Mouse (Mus musculus) 3T3-L1 (cell line): ENCODE results near the gene Acap3.
A peak's percentile ranks its signal among the peaks of the same experiment; 100 is the strongest.

ENCODE experiments used
- DNase-seq: peaks from one replicate; pipeline ENCODE4 v3.0.0-alpha.2; 2015; ENCODE audit warnings: low read depth, low spot score

Acap3 gene

GRCm38 (mm10) chr4:155932031-155932430 lies 40.4 kb downstream of the Acap3 start:
- no peak for DNase-seq

- DNase-seq: peak; percentile 48
These were observed 51.4 kb downstream of the Acap3 start for GRCm38 (mm10) chr4:155943049-155943452.

DNA sequence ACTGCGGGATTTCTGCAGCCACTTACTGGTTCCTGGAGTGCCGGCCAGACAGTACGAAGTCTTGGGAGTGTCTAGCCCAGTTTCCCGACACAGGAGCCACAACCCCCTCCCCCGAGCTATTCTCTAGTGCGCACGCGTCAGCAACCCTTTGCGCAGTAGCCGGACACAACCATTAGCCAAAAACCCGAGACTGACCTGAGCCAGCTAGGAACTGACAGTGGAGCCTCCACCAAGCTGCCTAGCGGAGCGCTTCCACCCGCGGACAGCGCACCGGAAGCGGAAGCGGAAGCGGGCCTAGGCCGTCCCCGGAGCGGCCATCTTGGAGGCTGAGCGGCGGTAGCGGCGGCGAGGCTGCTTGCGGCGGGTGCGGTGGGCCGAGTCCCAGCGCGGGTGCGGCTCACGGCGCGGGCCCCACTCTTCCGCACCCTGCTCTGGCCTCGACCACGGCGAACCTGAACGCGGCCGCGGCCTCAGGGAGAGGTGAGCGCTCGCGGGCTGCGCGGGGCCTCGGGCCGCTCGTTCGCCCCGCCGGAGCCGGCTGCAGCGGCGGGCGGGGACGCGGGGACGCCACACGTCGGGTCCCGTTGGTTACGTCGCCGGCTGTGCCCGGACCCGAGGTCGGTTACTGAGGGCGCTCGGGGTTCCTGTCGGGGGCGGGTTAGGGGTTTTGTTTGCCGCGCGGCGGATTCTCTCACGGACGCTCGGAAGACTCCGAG lies 52.1 kb downstream of the Acap3 start, which contains the start of gene Ube2j2:
Gene Ube2j2, plus strand, starts transcription at position 298 of the 716 bp plus-strand sequence.
- peak; percentile 95 for DNase-seq

DNA sequence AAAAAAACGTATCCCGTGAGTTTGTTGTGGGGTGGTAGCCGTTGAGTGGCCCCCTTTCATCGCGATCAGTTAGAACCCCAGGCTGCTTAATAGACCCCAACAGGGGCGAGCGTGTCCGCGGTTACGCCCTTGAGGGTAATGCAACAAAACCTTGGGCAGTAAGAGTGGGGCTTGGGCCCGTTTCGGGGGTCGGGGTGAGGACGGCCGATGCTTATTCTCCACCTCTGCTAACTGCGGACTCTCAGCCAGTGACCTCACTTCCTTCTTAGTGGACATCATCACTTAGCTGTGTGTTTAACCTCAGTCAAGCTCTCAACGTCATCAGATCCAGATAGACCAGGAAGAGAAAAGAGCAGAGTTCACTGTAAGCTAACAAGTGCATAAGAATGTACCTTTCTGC lies 52.6 kb downstream of the Acap3 start:
- DNase-seq: peak; percentile 30

DNA sequence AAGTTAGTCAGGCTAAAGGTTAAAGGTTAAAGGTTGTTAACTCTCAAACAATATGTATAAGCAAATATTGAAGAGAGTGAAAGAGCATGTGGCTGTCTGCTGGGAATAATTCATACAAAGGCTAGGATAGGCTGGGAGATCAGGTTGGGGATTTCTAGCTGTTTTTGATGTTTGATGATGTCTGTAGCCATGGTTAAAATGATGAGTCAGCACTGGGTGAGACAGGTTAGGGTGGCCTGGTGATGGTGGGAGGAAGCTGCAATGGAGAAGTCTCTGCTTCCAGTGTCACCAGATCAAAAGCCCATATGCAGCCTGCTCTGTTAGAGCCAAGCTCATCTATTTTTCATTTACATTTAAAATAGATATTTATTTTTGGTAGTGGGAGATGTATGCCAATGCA lies 55.5 kb downstream of the Acap3 start:
- no peak for DNase-seq

- no peak for DNase-seq
These were observed 63.9 kb downstream of the Acap3 start for GRCm38 (mm10) chr4:155955491-155955890.
